Mouse (Mus musculus) heart, postnatal 0 days (tissue): Measurements from ENCODE around the gene Adamts20.

Source experiments
- CTCF ChIP-seq: IDR thresholded peaks from 2 replicates; pipeline ENCODE4 v1.5.1; 2016; ENCODE audit warnings: antibody characterized with exemption, control low read depth, low read depth
- EP300 ChIP-seq: IDR thresholded peaks from 2 replicates; pipeline ENCODE4 v1.6.1; 2016; ENCODE audit warnings: antibody characterized with exemption, low read depth

DNA sequence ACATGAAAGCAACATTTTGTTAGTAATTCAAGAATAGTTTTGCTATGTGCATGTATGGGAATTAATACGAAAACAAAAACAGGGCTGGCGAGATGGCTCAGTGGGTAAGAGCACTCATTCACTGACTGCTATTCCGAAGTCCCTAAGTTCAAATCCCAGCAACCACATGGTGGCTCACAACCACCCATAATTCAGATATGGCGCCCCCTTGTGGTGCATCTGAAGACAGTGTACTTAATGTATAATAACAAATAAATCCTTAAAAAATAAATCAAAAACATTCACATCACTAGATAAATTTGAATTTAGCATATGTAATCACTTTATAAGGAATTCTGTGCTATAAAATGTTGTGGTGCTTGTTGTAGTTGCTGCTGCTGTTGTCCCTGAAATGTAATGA is 225.6 kb downstream of the Adamts20 start:
- TF ChIP-seq CTCF = 0 out of 2 replicates have a peak, but pooled peaks have one; percentile 11
- TF ChIP-seq EP300 = no peak
